Mouse (Mus musculus) liver, embryonic 16.5 days (tissue): ENCODE measurements around the gene Rnf8. TPM values are rescaled to one million over a fixed set of nuclear protein-coding genes. Genes with fewer than 3 reads are reported as not detected.

Experiments used
- ATAC-seq: fragments of 200-750 bp; cut with Nextera tagmentation; 2 replicates; pipeline ENCODE4 v1.8.0; 2017; ENCODE audit warnings: low read depth, mild to moderate bottlenecking, moderate number of reproducible peaks, moderate library complexity
- H3K27ac ChIP-seq: fragments of 300-500 bp; sonication (generic); 2 replicates; pipeline ENCODE4 v1.5.1; 2014; ENCODE audit warnings: mild to moderate bottlenecking, low read length
- H3K27me3 ChIP-seq: fragments of 300-500 bp; sonication (generic); 2 replicates; pipeline ENCODE4 v1.6.1; 2014; ENCODE audit warnings: low read depth, low read length, mixed read lengths; ENCODE audit not compliant: control insufficient read depth, insufficient read depth
- H3K36me3 ChIP-seq: fragments of 300-500 bp; sonication (generic); 2 replicates; pipeline ENCODE4 v1.6.1; 2014; ENCODE audit warnings: mild to moderate bottlenecking; ENCODE audit not compliant: control insufficient read depth, insufficient read depth
- H3K4me1 ChIP-seq: fragments of 300-500 bp; sonication (generic); 2 replicates; pipeline ENCODE4 v1.6.1; 2014; ENCODE audit warnings: low read depth, low read length, mixed read lengths; ENCODE audit not compliant: control insufficient read depth
- H3K4me2 ChIP-seq: fragments of 300-500 bp; sonication (generic); 2 replicates; pipeline ENCODE4 v1.6.1; 2014; ENCODE audit warnings: low read depth, low read length, mixed read lengths
- H3K4me3 ChIP-seq: fragments of 300-500 bp; sonication (generic); 2 replicates; pipeline ENCODE4 v1.5.1; 2014; ENCODE audit warnings: low read depth, mild to moderate bottlenecking, low read length
- H3K9ac ChIP-seq: fragments of 300-500 bp; sonication (generic); 2 replicates; pipeline ENCODE4 v1.6.1; 2014; ENCODE audit warnings: low read depth, low read length
- H3K9me3 ChIP-seq: fragments of 300-500 bp; sonication (generic); replicated peaks from 2 replicates; pipeline ENCODE4 v1.6.1; 2016; ENCODE audit warnings: low read length; ENCODE audit not compliant: control insufficient read depth
- WGBS: fragments of 180-500 bp; shearing (Covaris S2); extraction: QIAGEN DNeasy Blood & Tissue Kit; methylation state at CpG from one replicate; pipeline ENCODE4 v1.1.7; 2014; ENCODE audit not compliant: insufficient replicate concordance; 5-methylcytosine and 5-hydroxymethylcytosine counted together
- microRNA-seq: library from miRNA; unstranded; fragments of <30 nt; microRNA quantifications from one replicate; pipeline ENCODE4, GENCODE M21; 2016
- polyA plus RNA-seq: library from polyadenylated mRNA; unstranded; fragments of >200 nt; fragmentation: Nextera tagmentation; extraction: Ambion mirVana; gene quantifications from 2 replicates; pipeline ENCODE4 v1.2.1, GENCODE M21; 2015

The Rnf8 gene
- polyA plus RNA-seq, 1 experiment from 2014 or later = 30.5 TPM

GRCm38 (mm10) chr17:29694516-29694915, 79.9 kb downstream of the Rnf8 start:
- H3K36me3 ChIP-seq = peaks cover 58% of the 10 kb centered on the region
- H3K4me1 ChIP-seq = no peaks in the 10 kb centered on the region
- ATAC-seq = no peak
- H3K4me2 ChIP-seq = no peak overlapping the region
- 82% methylated on average over 4 of the region's 4 CpGs for WGBS
- H3K9me3 ChIP-seq = no peaks in the 10 kb centered on the region
- no peak overlapping the region for H3K9ac ChIP-seq
- no peaks in the 10 kb centered on the region for H3K27me3 ChIP-seq
- no peak overlapping the region for H3K4me3 ChIP-seq
- H3K27ac ChIP-seq = no peak overlapping the region

Small RNAs within 50 kb of the gene (microRNA-seq; reads per million reads assigned to microRNA genes)
- not detected for gene Mir7667

Other genes starting within 250 kb of the Rnf8 start
- 74.7 and 80.0 TPM in 2 replicates for gene Pim1, start 124.0 kb upstream of the Rnf8 start, polyA plus RNA-seq
- gene Gm17657, start 65.2 kb upstream of the Rnf8 start, polyA plus RNA-seq = not detected in 2 replicates
- 2.7 TPM in 2 replicates for gene Tbc1d22b, start 65.0 kb upstream of the Rnf8 start, polyA plus RNA-seq
- gene Tmem217, start 62.4 kb upstream of the Rnf8 start, polyA plus RNA-seq = 0.22 TPM in 1 of 2 replicates, not detected in the other
- 1.3 TPM in 2 replicates for gene Gm28043, start 86 bp downstream of the Rnf8 start, polyA plus RNA-seq
- 58.4 and 62.0 TPM in 2 replicates for gene Cmtr1, start 45.8 kb downstream of the Rnf8 start, polyA plus RNA-seq
- 6.8 and 7.3 TPM in 2 replicates for gene Ccdc167, start 102.3 kb downstream of the Rnf8 start, polyA plus RNA-seq